Mouse (Mus musculus) adrenal gland, adult (tissue): ENCODE measurements around the gene Dip2b.
"Not testable (repeated sequence)": the region's sequence is repeated elsewhere in the genome, so short reads cannot be mapped to it uniquely, and the experiment has no call there.

Experiments
- DNase-seq, 2 experiments: peaks; one replicate each; pipeline ENCODE4 v3.0.0; 2022 to 2023; ENCODE audit warnings: low spot score in 1 of 2; ENCODE audit not compliant: inconsistent age in 2 of 2

Gene Dip2b

GRCm38 (mm10) chr15:100245951-100246350, 207.5 kb downstream of the Dip2b start:
- peak in 1 of 2 experiments; percentile 73 for DNase-seq

- no peak for DNase-seq
Measured at GRCm38 (mm10) chr15:100247296-100247695, 208.8 kb downstream of the Dip2b start.

GRCm38 (mm10) chr15:100248665-100249433, 210.4 kb downstream of the Dip2b start:
- no peak for DNase-seq

- peak; percentile 43 to 79 for DNase-seq
Measured at GRCm38 (mm10) chr15:100251153-100251780, 212.8 kb downstream of the Dip2b start.

- DNase-seq = no peak
Measured at GRCm38 (mm10) chr15:100256386-100256785, 217.9 kb downstream of the Dip2b start.

- no peak for DNase-seq
Measured at GRCm38 (mm10) chr15:100257305-100257704, 218.8 kb downstream of the Dip2b start.

GRCm38 (mm10) chr15:100258646-100259425, 220.4 kb downstream of the Dip2b start:
- DNase-seq = no peak

- not testable (repeated sequence) for DNase-seq
Measured at GRCm38 (mm10) chr15:100260351-100260750, 221.9 kb downstream of the Dip2b start.

GRCm38 (mm10) chr15:100263246-100263905, 224.9 kb downstream of the Dip2b start:
- peak in 1 of 2 experiments; percentile 65 for DNase-seq

- DNase-seq = no peak
Measured at GRCm38 (mm10) chr15:100265586-100266325, 227.3 kb downstream of the Dip2b start.

GRCm38 (mm10) chr15:100268916-100269315, 230.5 kb downstream of the Dip2b start:
- DNase-seq = no peak
